Mouse (Mus musculus) fibroblast of lung, adult 2 months (primary cell): Measurements from ENCODE around the gene Nuak2.

Source experiments
- DNase-seq: peaks from one replicate; pipeline ENCODE4 v3.0.0-alpha.2; 2011; ENCODE audit warnings: low read depth

The Nuak2 gene

GRCm38 (mm10) chr1:132298801-132299464, 17.0 kb upstream of the Nuak2 start:
- no peak for DNase-seq

DNA sequence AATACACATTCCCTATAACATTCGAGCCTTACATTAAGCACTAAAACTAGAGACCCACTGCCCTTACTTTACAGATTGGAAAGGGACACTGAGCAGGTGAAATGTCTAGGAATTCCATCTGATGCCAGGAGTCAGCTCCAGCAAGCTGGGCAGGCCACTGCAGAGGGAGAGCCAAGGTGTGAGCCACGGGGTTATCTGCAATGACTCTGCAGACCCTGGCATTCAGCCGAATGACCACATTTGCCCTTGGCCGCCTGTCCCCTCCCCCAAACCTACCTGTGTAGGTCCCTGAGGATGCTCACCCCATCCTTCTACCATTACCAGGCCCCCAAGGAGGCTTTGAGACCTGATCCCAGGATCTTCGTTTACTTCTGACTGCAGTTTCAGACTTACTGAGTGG, 16.2 kb upstream of the Nuak2 start:
- DNase-seq: no peak

DNA sequence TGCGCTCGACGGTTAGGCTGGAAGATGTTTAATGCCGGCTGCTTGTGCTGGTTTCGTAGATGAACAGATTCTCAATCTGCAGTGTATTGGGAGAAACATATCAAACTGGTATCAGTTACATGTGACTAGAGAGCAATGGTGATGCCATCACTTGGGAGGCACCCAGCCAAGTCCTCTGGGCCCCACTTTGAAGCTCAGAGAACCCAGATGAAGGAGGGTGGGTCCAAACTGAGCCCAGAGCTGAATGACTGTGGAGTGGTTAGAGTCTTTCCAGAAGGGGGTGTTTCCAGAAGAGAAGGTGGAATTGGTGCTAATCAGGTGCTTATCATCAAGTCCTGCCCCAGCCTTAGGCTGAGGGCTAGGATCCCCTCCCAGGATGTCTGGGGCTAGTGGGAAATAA, 14.7 kb upstream of the Nuak2 start:
- no peak for DNase-seq

- DNase-seq: no peak
Measured at GRCm38 (mm10) chr1:132302341-132302866, 13.5 kb upstream of the Nuak2 start.

- DNase-seq: no peak
Measured at GRCm38 (mm10) chr1:132304618-132305214, 11.2 kb upstream of the Nuak2 start.

DNA sequence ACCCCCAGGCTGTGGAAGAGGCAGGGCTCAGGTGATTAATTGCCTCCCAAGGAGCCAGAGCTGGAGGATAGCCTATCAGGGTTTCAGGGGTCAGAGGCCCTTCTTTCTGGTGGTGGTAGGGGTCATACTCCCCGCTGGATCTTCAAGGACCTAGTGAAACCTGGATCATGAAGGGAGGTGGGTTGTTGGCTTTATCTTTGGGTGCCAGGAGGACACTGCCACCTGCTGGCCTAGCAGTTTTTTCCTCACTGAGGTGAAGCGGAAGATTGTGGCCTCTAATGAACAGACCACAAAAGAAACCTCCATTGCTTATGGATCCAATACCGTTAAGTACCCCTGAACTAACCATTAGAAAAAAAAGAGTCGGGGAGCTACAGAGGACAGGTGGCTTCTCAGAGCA, 9.8 kb upstream of the Nuak2 start:
- DNase-seq: no peak

DNA sequence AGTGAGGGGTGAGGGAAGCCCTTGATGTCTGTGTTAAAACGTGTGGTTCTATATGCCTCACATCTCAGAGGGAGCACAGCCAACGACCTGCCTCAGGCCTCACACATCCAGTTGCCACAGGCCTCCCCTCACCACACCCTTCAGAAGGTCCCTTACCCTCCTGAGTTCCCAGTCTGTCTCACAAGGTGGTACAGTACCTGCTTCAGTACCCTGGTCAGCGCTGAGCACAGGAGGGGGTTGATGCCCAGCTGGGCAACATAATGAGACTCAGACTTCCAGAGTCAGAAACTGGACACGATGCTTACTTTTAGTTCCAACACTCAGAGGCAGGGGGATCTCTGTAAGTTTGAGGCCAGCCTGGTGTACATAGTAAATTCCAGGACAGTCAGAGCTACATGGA, 9.1 kb upstream of the Nuak2 start:
- no peak for DNase-seq

DNA sequence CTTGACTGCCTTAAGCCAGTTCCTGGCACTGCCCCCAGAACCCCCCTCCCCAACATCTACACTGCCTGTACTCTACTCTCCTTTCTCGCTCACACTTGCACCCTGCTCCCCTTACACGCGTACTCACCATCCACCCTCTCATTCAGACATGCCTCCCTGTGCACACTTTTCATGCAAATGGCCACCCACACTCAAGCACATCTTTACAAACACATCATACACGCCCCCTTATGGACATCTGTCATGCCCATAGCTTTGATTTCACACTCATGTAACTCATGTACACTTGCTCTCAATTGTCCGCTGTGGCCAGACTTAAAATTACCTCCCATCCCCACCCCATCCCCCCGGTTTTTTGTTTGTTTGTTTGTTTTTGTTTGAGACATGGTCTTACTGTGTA, 8.0 kb upstream of the Nuak2 start:
- DNase-seq: no peak

DNA sequence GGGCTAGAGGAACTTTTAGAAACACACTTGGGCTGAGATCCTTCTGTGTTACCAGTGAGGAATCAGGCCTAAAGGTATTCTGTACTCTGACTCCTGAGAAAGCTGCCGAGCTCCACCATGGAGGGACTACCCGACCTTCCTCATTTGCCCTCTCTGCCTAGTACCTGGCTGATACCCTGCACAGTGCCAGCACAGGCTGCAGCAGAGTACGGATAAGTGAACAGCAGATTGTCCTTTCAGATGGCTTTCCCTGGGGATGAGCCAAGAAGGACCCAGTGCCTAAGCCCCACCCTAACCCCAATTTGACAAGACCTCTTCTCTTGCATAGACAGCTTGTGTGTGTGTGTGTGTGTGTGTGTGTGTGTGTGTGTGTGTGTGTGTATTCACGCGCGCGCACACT, 7.3 kb upstream of the Nuak2 start:
- DNase-seq: no peak

DNA sequence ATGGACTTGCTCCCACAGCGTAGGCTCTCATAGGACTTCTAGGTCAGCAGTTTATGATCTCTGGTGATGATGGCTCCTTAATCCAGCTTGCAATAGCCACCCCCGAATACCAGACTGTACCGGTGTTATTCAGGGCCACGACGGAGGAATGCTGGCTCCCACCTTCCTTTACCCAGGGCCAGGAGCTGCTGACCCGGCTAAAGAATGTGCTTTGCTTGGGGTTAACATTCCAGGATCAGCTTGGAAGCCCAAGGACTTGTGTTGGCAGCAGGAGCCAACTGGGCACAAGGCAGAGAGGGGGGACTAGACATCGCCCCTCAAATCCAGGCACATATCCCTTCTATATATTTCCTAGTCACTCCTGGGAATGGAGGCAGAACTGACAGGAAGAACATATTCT, 5.2 kb upstream of the Nuak2 start:
- DNase-seq: no peak

GRCm38 (mm10) chr1:132311174-132311859, 4.6 kb upstream of the Nuak2 start:
- no peak for DNase-seq

GRCm38 (mm10) chr1:132312043-132312442, 3.9 kb upstream of the Nuak2 start:
- DNase-seq: no peak

- DNase-seq: no peak
Measured at GRCm38 (mm10) chr1:132312703-132313102, 3.2 kb upstream of the Nuak2 start.

DNA sequence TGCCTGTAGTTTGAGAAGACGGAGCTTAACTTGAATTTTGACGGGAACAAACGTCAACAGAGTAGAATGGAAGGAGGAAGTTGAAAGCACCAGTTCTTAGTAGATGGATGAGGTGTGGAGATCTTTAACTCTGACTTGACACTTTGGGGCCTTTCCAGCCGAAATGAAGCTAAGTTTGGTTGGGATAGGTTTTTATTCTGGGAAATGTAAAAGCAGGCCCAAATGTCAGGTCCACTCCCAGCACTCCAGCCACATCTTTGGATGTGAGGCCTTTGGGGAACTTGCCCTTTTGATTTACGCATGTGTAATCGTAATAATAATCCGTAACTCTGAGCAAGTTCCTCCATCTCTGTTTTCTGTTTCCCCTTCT, 684 bp downstream of the Nuak2 start:
- DNase-seq: no peak

DNA sequence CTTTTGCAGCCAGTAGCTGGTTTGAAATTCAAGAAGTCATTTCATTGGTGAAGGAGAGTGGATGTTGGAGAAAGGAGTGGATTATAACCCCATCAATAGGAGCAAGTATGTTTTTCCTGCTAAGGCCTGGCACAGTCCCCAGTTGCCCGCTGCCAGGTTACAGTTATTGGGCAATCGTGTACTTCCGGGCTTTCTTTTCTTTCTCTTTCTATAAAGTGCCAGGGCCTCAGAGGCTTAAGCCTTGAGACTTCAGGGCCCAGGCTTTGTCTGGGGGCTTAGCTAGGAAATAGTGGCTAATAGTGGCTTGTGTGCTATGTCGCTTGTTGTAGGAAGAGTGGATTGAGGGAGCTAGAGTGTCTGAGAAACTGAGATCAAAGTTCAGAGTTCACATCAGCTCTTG, 1.5 kb downstream of the Nuak2 start:
- no peak for DNase-seq

- DNase-seq: no peak
Measured at GRCm38 (mm10) chr1:132317894-132318863, 2.3 kb downstream of the Nuak2 start.

- no peak for DNase-seq
Measured at GRCm38 (mm10) chr1:132319242-132319641, 3.3 kb downstream of the Nuak2 start.

DNA sequence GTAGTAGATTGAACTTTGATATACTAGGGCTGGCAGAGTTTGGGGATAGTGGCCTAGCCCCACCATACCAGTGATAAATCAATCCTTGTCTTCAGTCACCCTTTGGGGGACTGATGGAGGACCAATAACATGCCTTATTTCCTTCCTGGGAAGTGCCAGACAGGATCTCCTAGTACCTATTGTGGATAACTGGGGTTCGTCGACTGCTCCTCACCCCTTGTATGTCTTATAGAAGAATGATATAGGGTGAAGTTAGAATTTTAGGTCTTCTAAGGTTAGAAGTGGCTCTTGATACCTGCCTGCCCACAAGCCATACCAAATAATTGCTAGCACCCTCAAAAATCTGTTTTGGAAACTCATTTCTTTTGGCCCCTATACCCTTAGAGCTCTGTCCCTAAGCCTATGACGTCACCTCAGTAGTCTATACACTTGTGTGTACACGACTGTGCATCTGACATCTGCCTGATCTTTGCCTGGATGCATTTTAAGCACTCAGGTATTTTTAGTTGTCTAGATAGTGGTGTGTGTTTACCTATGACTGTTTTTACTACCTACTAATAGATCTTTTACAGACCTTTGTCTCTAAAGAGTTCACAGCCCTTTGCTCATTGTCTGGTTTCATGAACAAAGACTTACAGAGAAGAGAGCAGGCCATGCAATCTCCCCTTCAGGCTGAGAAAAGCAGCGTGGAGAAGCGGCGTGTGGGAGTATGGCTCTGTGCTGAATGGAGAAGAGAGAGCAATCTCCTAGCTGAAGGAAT, 6.1 kb downstream of the Nuak2 start:
- DNase-seq: no peak

DNA sequence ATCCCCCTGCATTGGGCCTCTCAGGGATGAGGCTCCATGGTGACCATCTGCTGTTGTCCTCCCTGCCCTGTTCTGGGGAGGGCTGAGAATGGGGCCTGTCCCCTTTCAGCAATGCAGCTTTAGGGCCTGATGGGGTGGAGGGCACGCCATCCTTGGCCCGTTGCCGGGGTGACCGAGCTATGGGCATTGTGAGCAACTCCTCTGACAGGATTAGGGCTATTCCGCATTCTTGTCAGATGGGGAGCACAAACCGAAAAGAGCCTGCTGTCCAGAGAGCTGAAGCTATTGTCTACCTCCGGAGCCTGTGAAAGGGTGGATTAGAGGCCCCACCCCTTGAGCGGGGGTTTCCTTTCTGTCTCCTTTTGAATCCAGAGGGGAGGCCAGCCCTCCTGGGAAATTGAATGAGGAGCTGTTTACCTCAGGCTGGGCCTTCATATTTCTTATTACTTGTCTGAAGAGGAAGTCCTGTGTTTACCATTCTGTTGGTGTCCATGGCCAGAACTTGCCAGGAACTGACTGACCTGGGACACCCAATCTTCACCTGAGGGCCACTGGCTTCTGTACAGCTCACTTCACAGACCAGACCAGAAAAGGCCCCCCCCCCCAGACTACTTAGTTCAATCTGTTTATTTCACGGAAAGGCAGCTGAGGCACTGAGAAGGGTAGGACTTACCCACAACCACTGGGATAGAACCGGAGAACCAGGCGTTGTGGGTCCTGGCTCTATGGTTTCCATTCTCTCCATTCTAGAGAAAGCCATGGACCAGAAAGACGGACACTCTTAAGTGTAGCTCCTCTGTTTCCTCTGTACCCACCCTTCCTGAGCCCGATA, 7.0 kb downstream of the Nuak2 start:
- DNase-seq: no peak

DNA sequence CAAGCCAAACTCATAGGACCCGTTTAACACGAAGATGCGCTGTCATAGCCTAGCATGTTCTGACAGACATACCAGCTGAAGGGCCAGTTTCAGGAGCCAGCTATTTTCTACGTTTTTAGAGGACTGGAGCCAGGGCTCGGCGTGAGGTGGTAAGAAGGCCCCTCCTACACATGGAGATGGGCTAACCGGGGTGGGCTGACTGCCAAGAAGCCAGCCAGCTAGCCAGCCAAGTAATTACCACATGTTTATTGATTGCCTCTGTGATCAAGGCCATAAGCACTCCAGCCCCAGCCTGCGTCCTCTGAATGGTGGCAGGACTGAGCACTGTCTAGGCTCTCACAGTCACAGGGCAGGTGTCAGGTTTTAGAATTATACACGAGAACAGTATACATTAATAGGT, 10.9 kb downstream of the Nuak2 start:
- no peak for DNase-seq

DNA sequence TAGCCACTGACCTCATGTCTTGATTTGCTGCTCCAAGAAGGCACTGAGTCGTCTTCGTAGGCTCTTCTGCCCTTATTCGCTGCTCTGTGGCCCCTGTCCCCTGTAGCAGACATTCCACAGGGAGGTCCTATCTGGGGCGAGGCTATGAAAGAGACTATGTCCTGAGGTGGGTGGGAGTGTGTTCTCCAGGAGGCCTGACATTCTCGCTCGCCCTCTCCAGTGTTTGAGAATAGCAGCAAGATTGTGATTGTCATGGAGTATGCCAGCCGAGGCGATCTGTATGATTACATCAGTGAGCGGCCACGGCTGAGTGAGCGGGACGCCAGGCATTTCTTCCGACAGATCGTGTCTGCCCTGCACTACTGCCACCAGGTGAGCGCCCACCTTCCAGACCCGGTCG, 11.6 kb downstream of the Nuak2 start:
- no peak for DNase-seq
